ENCODE assay signal across 18 mouse cellular contexts in the genomic region with DNA sequence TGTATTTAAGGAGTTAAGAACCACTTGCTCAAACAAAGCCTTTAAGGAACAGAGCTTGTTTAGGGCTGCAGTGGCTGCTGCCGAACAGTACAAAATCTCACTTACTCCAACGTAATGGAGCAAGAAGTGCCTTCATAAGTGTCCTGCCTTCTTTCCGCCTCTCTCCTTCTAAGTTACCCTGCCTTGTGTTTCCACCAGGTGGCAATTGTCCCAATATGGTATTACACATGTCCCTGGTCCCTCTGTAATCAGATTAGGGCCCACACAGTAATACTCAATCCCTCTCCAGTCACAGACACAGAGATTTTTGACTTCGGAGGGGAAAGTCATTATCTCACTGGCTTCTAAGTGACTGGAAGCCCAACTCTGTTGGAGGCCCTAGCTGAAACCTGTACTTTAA. TPM values are rescaled to one million over a fixed set of nuclear protein-coding genes. Genes with fewer than 3 reads are reported as not detected.
DNase-seq lines count a peak whose midpoint lies in the region; ATAC-seq and TF ChIP-seq lines count a peak whose summit lies in the region.
"Had no signal": no experiment of that assay in that cellular context is flagged by ENCODE, and none has a peak within 500 bp of the region (broad histone marks: within the 10 kb centered on the region; RNA-seq: fewer than 3 reads in every experiment).

No protein-coding gene starts in this region.

- no peaks in the 10 kb centered on the region for H3K27me3 ChIP-seq in heart, embryonic 16.5 days (ENCODE audit: control insufficient read depth, insufficient read depth, low read length)
- H3K27me3 ChIP-seq in liver, postnatal 0 days (ENCODE audit: insufficient read depth, low read length), result no peaks in the 10 kb centered on the region
- no peaks in the 10 kb centered on the region for H3K27me3 ChIP-seq in liver, embryonic 12.5 days (replicated peaks)
- no peaks in the 10 kb centered on the region for H3K27me3 ChIP-seq in stomach, postnatal 0 days (ENCODE audit: control insufficient read depth, insufficient read depth, low read length)
- H3K27me3 ChIP-seq: embryonic facial prominence, embryonic 13.5 days; hindbrain, embryonic 12.5 days; limb, embryonic 13.5 days had no signal

- H3K27ac ChIP-seq in heart, embryonic 16.5 days (ENCODE audit: low read length), result peak overlapping the region; percentile 58; the same call in 1 of the 2 replicates
- no peak overlapping the region for H3K27ac ChIP-seq in liver, postnatal 0 days (ENCODE audit: low read depth)
- no peak overlapping the region for H3K27ac ChIP-seq in liver, embryonic 12.5 days
- no peak overlapping the region for H3K27ac ChIP-seq in stomach, postnatal 0 days (replicated peaks)
- H3K27ac ChIP-seq: embryonic facial prominence, embryonic 13.5 days; gastrocnemius, adult 2 months; hindbrain, embryonic 12.5 days; limb, embryonic 13.5 days had no signal

- no peak for ATAC-seq in heart, embryonic 16.5 days (replicated peaks; ENCODE audit: extremely low read depth, insufficient read depth, low FRiP score)
- ATAC-seq in liver, postnatal 0 days, result no peak
- ATAC-seq in liver, embryonic 12.5 days, result no peak
- ATAC-seq in stomach, postnatal 0 days (ENCODE audit: low FRiP score, low TSS enrichment), result no peak
- ATAC-seq: forebrain, embryonic 16.5 days had no signal

- H3K9ac ChIP-seq in heart, embryonic 16.5 days (ENCODE audit: low read length), result no peak overlapping the region
- no peak overlapping the region for H3K9ac ChIP-seq in liver, postnatal 0 days (replicated peaks)
- H3K9ac ChIP-seq in liver, embryonic 12.5 days, result no peak overlapping the region
- no peak overlapping the region for H3K9ac ChIP-seq in stomach, postnatal 0 days (ENCODE audit: low read length)
- H3K9ac ChIP-seq: embryonic facial prominence, embryonic 13.5 days; hindbrain, embryonic 12.5 days; limb, embryonic 13.5 days had no signal

- peak; percentile 36 for TF ChIP-seq CTCF in liver, postnatal 0 days (IDR thresholded peaks at IDR 0.05; ENCODE audit: low read depth)
- peak; percentile 55 for TF ChIP-seq CTCF in stomach, postnatal 0 days (IDR thresholded peaks at IDR 0.05; ENCODE audit: low read depth)

- 77% methylated on average over 4 of the region's 4 CpGs for WGBS in heart, embryonic 16.5 days
- WGBS in liver, postnatal 0 days (ENCODE audit: insufficient replicate concordance), result 83% methylated on average over 4 of the region's 4 CpGs
- 84% methylated on average over 4 of the region's 4 CpGs for WGBS in liver, embryonic 12.5 days (ENCODE audit: insufficient replicate concordance)
- WGBS in stomach, postnatal 0 days, result 70% methylated on average over 4 of the region's 4 CpGs

- DNase-seq in heart, adult 11 months, result no peak
- DNase-seq in liver, postnatal 0 days, result no peak
- peak; percentile 23 for DNase-seq in retina, postnatal 1 day
- no peak for DNase-seq in retina, embryonic 14.5 days (ENCODE audit: low spot score)
- DNase-seq in stomach, postnatal 0 days (ENCODE audit: low spot score), result no peak
- DNase-seq: adrenal gland, postnatal 25 days; cerebellum, adult 11-12 months; cerebellum, postnatal 14 days; gastrocnemius, adult 2 months; heart, postnatal 14 days; right cerebral cortex, adult 18-20 months; thymus, postnatal 36 days had no signal

- no peak overlapping the region for H3K4me3 ChIP-seq in heart, embryonic 16.5 days (ENCODE audit: low read length)
- H3K4me3 ChIP-seq in liver, postnatal 0 days (ENCODE audit: low read depth, low read length), result no peak overlapping the region
- no peak overlapping the region for H3K4me3 ChIP-seq in liver, embryonic 12.5 days
- H3K4me3 ChIP-seq in stomach, postnatal 0 days (ENCODE audit: low read depth, low read length), result no peak overlapping the region
- H3K4me3 ChIP-seq: embryonic facial prominence, embryonic 13.5 days; gastrocnemius, adult 2 months; hindbrain, embryonic 12.5 days; limb, embryonic 13.5 days had no signal

- H3K9me3 ChIP-seq in heart, embryonic 16.5 days (replicated peaks; ENCODE audit: control insufficient read depth, low read length), result no peaks in the 10 kb centered on the region
- no peaks in the 10 kb centered on the region for H3K9me3 ChIP-seq in liver, postnatal 0 days (ENCODE audit: low read length)
- no peaks in the 10 kb centered on the region for H3K9me3 ChIP-seq in liver, embryonic 12.5 days (replicated peaks)
- H3K9me3 ChIP-seq in stomach, postnatal 0 days (ENCODE audit: control insufficient read depth, low read length), result no peaks in the 10 kb centered on the region
- H3K9me3 ChIP-seq: embryonic facial prominence, embryonic 13.5 days; hindbrain, embryonic 12.5 days; limb, embryonic 13.5 days had no signal

- peaks cover 28% of the 10 kb centered on the region for H3K4me1 ChIP-seq in heart, embryonic 16.5 days (ENCODE audit: control insufficient read depth, insufficient read depth, low read length)
- H3K4me1 ChIP-seq in liver, postnatal 0 days (ENCODE audit: insufficient read depth), result no peaks in the 10 kb centered on the region
- H3K4me1 ChIP-seq in liver, embryonic 12.5 days, result no peaks in the 10 kb centered on the region; the same call in 1 of the 2 replicates
- H3K4me1 ChIP-seq in stomach, postnatal 0 days (replicated peaks; ENCODE audit: control insufficient read depth, insufficient read depth), result peaks cover 3% of the 10 kb centered on the region; the same call in 1 of the 2 replicates
- H3K4me1 ChIP-seq: hindbrain, embryonic 12.5 days; limb, embryonic 13.5 days had no signal

- peaks cover 19% of the 10 kb centered on the region for H3K36me3 ChIP-seq in heart, embryonic 16.5 days (ENCODE audit: control insufficient read depth, insufficient read depth)
- peaks cover 28% of the 10 kb centered on the region; the same call in 1 of the 2 replicates for H3K36me3 ChIP-seq in liver, postnatal 0 days (replicated peaks; ENCODE audit: insufficient read depth, low read length)
- H3K36me3 ChIP-seq in liver, embryonic 12.5 days, result peaks cover 92% of the 10 kb centered on the region
- peaks cover 8% of the 10 kb centered on the region for H3K36me3 ChIP-seq in stomach, postnatal 0 days (ENCODE audit: control insufficient read depth, insufficient read depth, low read length)

- no peak overlapping the region for H3K4me2 ChIP-seq in heart, embryonic 16.5 days (ENCODE audit: low read depth, low read length)
- H3K4me2 ChIP-seq in liver, postnatal 0 days (ENCODE audit: low read depth, low read length), result no peak overlapping the region
- no peak overlapping the region for H3K4me2 ChIP-seq in liver, embryonic 12.5 days
- no peak overlapping the region for H3K4me2 ChIP-seq in stomach, postnatal 0 days (replicated peaks; ENCODE audit: low read depth)
- H3K4me2 ChIP-seq: embryonic facial prominence, embryonic 13.5 days; hindbrain, embryonic 12.5 days; limb, embryonic 13.5 days had no signal

- no peak for TF ChIP-seq EP300 in liver, postnatal 0 days (IDR thresholded peaks at IDR 0.05; ENCODE audit: low read depth)
- no peak for TF ChIP-seq EP300 in stomach, postnatal 0 days (optimal IDR thresholded peaks at IDR 0.05)

RNA-seq across cellular contexts. Expression of gene Usp46, which starts 34.1 kb away (rescaled TPM):
- polyA plus RNA-seq in heart, embryonic 16.5 days (2015; fragmentation: Nextera tagmentation; extraction: Ambion mirVana), result 27.8 and 31.3 TPM in 2 replicates
- polyA plus RNA-seq in liver, postnatal 0 days (2015; fragmentation: Nextera tagmentation; extraction: Ambion mirVana), result 10.1 and 12.6 TPM in 2 replicates
- polyA plus RNA-seq in liver, embryonic 12.5 days (2016; fragmentation: Nextera tagmentation; extraction: Ambion mirVana), result 29.5 and 31.8 TPM in 2 replicates
- 18.7 and 20.0 TPM in 2 replicates for polyA plus RNA-seq in stomach, postnatal 0 days (2015; fragmentation: Nextera tagmentation; extraction: Ambion mirVana)
